ENCODE assay signal across 8 mouse cellular contexts in genomic region chr9:20740407-20740806, GRCm38 (mm10). TPM values are rescaled to one million over a fixed set of nuclear protein-coding genes. Genes with fewer than 3 reads are reported as not detected.
A peak's percentile ranks its signal among the peaks of the same experiment; 100 is the strongest.
DNase-seq lines count a peak whose midpoint lies in the region; ATAC-seq lines count a peak whose summit lies in the region.

No protein-coding gene starts in this region.

- H3K27me3 ChIP-seq in hindbrain, embryonic 15.5 days, result no peaks in the 10 kb centered on the region

- no peak overlapping the region for H3K27ac ChIP-seq in hindbrain, embryonic 15.5 days (replicated peaks)

- H3K4me2 ChIP-seq in hindbrain, embryonic 15.5 days, result 0 out of 2 replicates have a peak overlapping the region, but pooled peaks have one; percentile 18

- H3K36me3 ChIP-seq in hindbrain, embryonic 15.5 days, result no peaks in the 10 kb centered on the region

- ATAC-seq in hindbrain, embryonic 15.5 days (ENCODE audit: low FRiP score, low read depth), result peak; percentile 14; the same call in 1 of the 2 replicates

- peaks cover 18% of the 10 kb centered on the region for H3K4me1 ChIP-seq in hindbrain, embryonic 15.5 days (replicated peaks)

- no peak overlapping the region for H3K9ac ChIP-seq in hindbrain, embryonic 15.5 days

- no peaks in the 10 kb centered on the region for H3K9me3 ChIP-seq in hindbrain, embryonic 15.5 days

- H3K4me3 ChIP-seq in hindbrain, embryonic 15.5 days, result no peak overlapping the region

- DNase-seq in T-cell, adult 2 months (ENCODE audit: low spot score), result peak; percentile 69
- peak; percentile 67 to 79 for DNase-seq in cerebellum, postnatal 25 days
- DNase-seq in frontal cortex, postnatal 25 days (ENCODE audit: low spot score in 2 of 2), result peak; percentile 77 to 86
- peak; percentile 78 to 82 for DNase-seq in layer of hippocampus, postnatal 36 days
- peak; percentile 84 for DNase-seq in lung, postnatal 25 days (ENCODE audit: low spot score)
- peak; percentile 92 for DNase-seq in retina, postnatal 7 days (ENCODE audit: low read depth, low spot score)
- peak; percentile 78 to 81 for DNase-seq in urinary bladder, adult 18-20 months (ENCODE audit: low spot score in 2 of 2)

- WGBS in hindbrain, embryonic 15.5 days, result 4% methylated on average over 12 of the region's 12 CpGs

RNA-seq across cellular contexts. Expression of gene Olfm2, which starts 5.7 kb away (rescaled TPM):
- polyA plus RNA-seq in hindbrain, embryonic 15.5 days (2015; fragmentation: Nextera tagmentation; extraction: Ambion mirVana), result 199 and 226 TPM in 2 replicates
- total RNA-seq in layer of hippocampus, postnatal 36 days (2021), result 10 to 100 TPM; 36.1 to 39.1 TPM
